Mouse (Mus musculus) midbrain, embryonic 10.5 days (tissue): Measurements from ENCODE around the gene Ints11. TPM values are rescaled to one million over a fixed set of nuclear protein-coding genes. Genes with fewer than 3 reads are reported as not detected.

Experiments used
- DNase-seq: peaks from one replicate; pipeline ENCODE4 v3.0.0-alpha.2; 2017; ENCODE audit warnings: low spot score
- H3K27ac ChIP-seq: fragments of 300-500 bp; sonication (generic); replicated peaks from 2 replicates; pipeline ENCODE4 v1.5.1; 2016; ENCODE audit warnings: mild to moderate bottlenecking
- H3K27me3 ChIP-seq: fragments of 300-500 bp; sonication (generic); 2 replicates; pipeline ENCODE4 v1.6.1; 2016; ENCODE audit warnings: low read depth, mild to moderate bottlenecking; ENCODE audit not compliant: poor library complexity, severe bottlenecking
- H3K36me3 ChIP-seq: fragments of 300-500 bp; sonication (generic); 2 replicates; pipeline ENCODE4 v1.6.1; 2016; ENCODE audit warnings: mild to moderate bottlenecking, moderate library complexity
- H3K4me1 ChIP-seq: fragments of 300-500 bp; sonication (generic); 2 replicates; pipeline ENCODE4 v1.6.1; 2016
- H3K4me3 ChIP-seq: fragments of 300-500 bp; sonication (generic); 2 replicates; pipeline ENCODE4 v1.5.1; 2016; ENCODE audit warnings: mild to moderate bottlenecking, moderate library complexity
- H3K9me3 ChIP-seq: fragments of 300-500 bp; sonication (generic); replicated peaks from 2 replicates; pipeline ENCODE4 v1.6.1; 2016; ENCODE audit warnings: mild to moderate bottlenecking
- WGBS: fragments of 180-500 bp; shearing (Covaris S2); methylation state at CpG from one replicate; pipeline ENCODE4 v1.1.7; 2016; 5-methylcytosine and 5-hydroxymethylcytosine counted together
- polyA plus RNA-seq: library from polyadenylated mRNA; unstranded; fragments of >200 nt; fragmentation: Nextera tagmentation; extraction: Ambion mirVana; gene quantifications from 2 replicates; pipeline ENCODE4 v1.2.1, GENCODE M21; 2016

Gene Ints11
- polyA plus RNA-seq, 1 experiment from 2014 or later, result 116 TPM

GRCm38 (mm10) chr4:155839483-155839910, 29.8 kb upstream of the Ints11 start, which contains the start of gene Mxra8:
Mxra8 (plus strand) TSS chr4:155839680.
- Histone ChIP-seq H3K4me1 (peaks cover 36% of the 10 kb centered on the region), H3K27me3 (peaks cover 32% of the 10 kb centered on the region), H3K36me3 (peaks cover 33% of the 10 kb centered on the region), H3K27ac (peak within 1 kb of the TSS; percentile 87), H3K4me3 (peak within 1 kb of the TSS; percentile 66), H3K9me3 (no peaks in the 10 kb centered on the region)
- WGBS, result 1% methylated on average over 16 of the region's 16 CpGs
- peak; percentile 88 for DNase-seq

- no peaks in the 10 kb centered on the region for H3K9me3 ChIP-seq
- peaks cover 36% of the 10 kb centered on the region for H3K4me1 ChIP-seq
- peaks cover 30% of the 10 kb centered on the region for H3K36me3 ChIP-seq
- 11% methylated on average over 8 of the region's 8 CpGs for WGBS
- H3K27me3 ChIP-seq, result peaks cover 32% of the 10 kb centered on the region
- peak overlapping the region; percentile 66 for H3K4me3 ChIP-seq
- H3K27ac ChIP-seq, result peak overlapping the region; percentile 87
- DNase-seq, result no peak
These were observed 29.0 kb upstream of the Ints11 start for GRCm38 (mm10) chr4:155840076-155841002.

- Histone ChIP-seq H3K9me3 (no peaks in the 10 kb centered on the region), H3K27ac (peak overlapping the region; percentile 87), H3K4me3 (peak overlapping the region; percentile 66), H3K4me1 (peaks cover 36% of the 10 kb centered on the region), H3K36me3 (peaks cover 28% of the 10 kb centered on the region), H3K27me3 (peaks cover 32% of the 10 kb centered on the region)
- DNase-seq, result peak; percentile 44
- WGBS, result 1% methylated on average over 32 of the region's 32 CpGs
These were observed 28.3 kb upstream of the Ints11 start for GRCm38 (mm10) chr4:155841003-155841454.

GRCm38 (mm10) chr4:155841651-155842270, 27.6 kb upstream of the Ints11 start:
- H3K4me1 ChIP-seq, result peaks cover 43% of the 10 kb centered on the region
- H3K9me3 ChIP-seq, result no peaks in the 10 kb centered on the region
- peaks cover 36% of the 10 kb centered on the region for H3K27me3 ChIP-seq
- no peak for DNase-seq
- WGBS, result 36% methylated on average over 38 of the region's 38 CpGs
- H3K4me3 ChIP-seq, result peak overlapping the region; percentile 66
- H3K36me3 ChIP-seq, result peaks cover 28% of the 10 kb centered on the region
- no peak overlapping the region; the same call in 1 of the 2 replicates for H3K27ac ChIP-seq

- peaks cover 28% of the 10 kb centered on the region for H3K36me3 ChIP-seq
- no peak overlapping the region for H3K27ac ChIP-seq
- H3K27me3 ChIP-seq, result peaks cover 36% of the 10 kb centered on the region
- H3K9me3 ChIP-seq, result no peaks in the 10 kb centered on the region
- WGBS, result 92% methylated on average over 5 of the region's 5 CpGs
- peaks cover 52% of the 10 kb centered on the region for H3K4me1 ChIP-seq
- no peak overlapping the region for H3K4me3 ChIP-seq
- DNase-seq, result no peak
These were observed 26.1 kb upstream of the Ints11 start for GRCm38 (mm10) chr4:155843231-155843630.

GRCm38 (mm10) chr4:155846871-155847578, 22.3 kb upstream of the Ints11 start, which contains the start of gene Dvl1:
Dvl1 (plus strand) TSS chr4:155847402.
- peak within 1 kb of the TSS; percentile 94 for H3K4me3 ChIP-seq
- H3K27ac ChIP-seq, result peak within 1 kb of the TSS; percentile 89
- H3K27me3 ChIP-seq, result peaks cover 17% of the 10 kb centered on the region
- WGBS, result 2% methylated on average over 62 of the region's 65 CpGs
- H3K9me3 ChIP-seq, result no peaks in the 10 kb centered on the region
- H3K36me3 ChIP-seq, result peaks cover 24% of the 10 kb centered on the region
- peak; percentile 94 for DNase-seq
- H3K4me1 ChIP-seq, result peaks cover 37% of the 10 kb centered on the region

- peak overlapping the region; percentile 94 for H3K4me3 ChIP-seq
- no peak for DNase-seq
- H3K27ac ChIP-seq, result peak overlapping the region; percentile 89
- peaks cover 23% of the 10 kb centered on the region for H3K36me3 ChIP-seq
- no peaks in the 10 kb centered on the region for H3K9me3 ChIP-seq
- WGBS, result 1% methylated on average over 69 of the region's 69 CpGs
- peaks cover 10% of the 10 kb centered on the region; the same call in 1 of the 2 replicates for H3K27me3 ChIP-seq
- H3K4me1 ChIP-seq, result peaks cover 37% of the 10 kb centered on the region
These were observed 21.6 kb upstream of the Ints11 start for GRCm38 (mm10) chr4:155847591-155848352.

GRCm38 (mm10) chr4:155848434-155849095, 20.8 kb upstream of the Ints11 start:
- 57% methylated on average over 7 of the region's 7 CpGs for WGBS
- H3K4me1 ChIP-seq, result peaks cover 37% of the 10 kb centered on the region
- peak overlapping the region; percentile 89 for H3K27ac ChIP-seq
- DNase-seq, result no peak
- H3K9me3 ChIP-seq, result no peaks in the 10 kb centered on the region
- peaks cover 23% of the 10 kb centered on the region for H3K36me3 ChIP-seq
- H3K27me3 ChIP-seq, result 0 out of 2 replicates have a peak, but pooled peaks cover 4% of the 10 kb centered on the region
- peak overlapping the region; percentile 94 for H3K4me3 ChIP-seq

GRCm38 (mm10) chr4:155849391-155849790, 20.0 kb upstream of the Ints11 start:
- Histone ChIP-seq H3K36me3 (peaks cover 25% of the 10 kb centered on the region), H3K27me3 (0 out of 2 replicates have a peak, but pooled peaks cover 4% of the 10 kb centered on the region), H3K27ac (no peak overlapping the region), H3K9me3 (no peaks in the 10 kb centered on the region), H3K4me1 (peaks cover 37% of the 10 kb centered on the region), H3K4me3 (peak overlapping the region; percentile 94; the same call in 1 of the 2 replicates)
- no peak for DNase-seq
- whole genome bisulfite sequencing, result 90% methylated on average over 2 of the region's 2 CpGs

GRCm38 (mm10) chr4:155849792-155850451, 19.4 kb upstream of the Ints11 start:
- H3K36me3 ChIP-seq, result peaks cover 31% of the 10 kb centered on the region

GRCm38 (mm10) chr4:155851368-155851767, 18.0 kb upstream of the Ints11 start:
- Histone ChIP-seq H3K4me3 (no peak overlapping the region), H3K27me3 (0 out of 2 replicates have a peak, but pooled peaks cover 2% of the 10 kb centered on the region), H3K36me3 (peaks cover 45% of the 10 kb centered on the region), H3K9me3 (no peaks in the 10 kb centered on the region), H3K27ac (no peak overlapping the region), H3K4me1 (peaks cover 34% of the 10 kb centered on the region)
- DNase-seq, result no peak
- 90% methylated on average over 3 of the region's 3 CpGs for WGBS

More at GRCm38 (mm10) chr4:155849792-155850451, 19.4 kb upstream of the Ints11 start:
- Histone ChIP-seq H3K27me3 (0 out of 2 replicates have a peak, but pooled peaks cover 4% of the 10 kb centered on the region), H3K27ac (no peak overlapping the region), H3K9me3 (no peaks in the 10 kb centered on the region), H3K4me1 (peaks cover 37% of the 10 kb centered on the region), H3K4me3 (peak overlapping the region; percentile 94; the same call in 1 of the 2 replicates)
- no peak for DNase-seq
- 90% methylated on average over 3 of the region's 3 CpGs for WGBS
